Mouse (Mus musculus) erythroblast, embryonic 14.5 days (primary cell): ENCODE results near the gene Usp32.

ENCODE experiments used
- GATA1 ChIP-seq: IDR thresholded peaks from 2 replicates; pipeline ENCODE4 v1.6.1; 2012; ENCODE audit warnings: low read length, inconsistent platforms, mixed read lengths
- TAL1 ChIP-seq: IDR thresholded peaks from 3 replicates; pipeline ENCODE4 v1.6.1; 2012; ENCODE audit warnings: low read length, inconsistent platforms, mixed read lengths

DNA sequence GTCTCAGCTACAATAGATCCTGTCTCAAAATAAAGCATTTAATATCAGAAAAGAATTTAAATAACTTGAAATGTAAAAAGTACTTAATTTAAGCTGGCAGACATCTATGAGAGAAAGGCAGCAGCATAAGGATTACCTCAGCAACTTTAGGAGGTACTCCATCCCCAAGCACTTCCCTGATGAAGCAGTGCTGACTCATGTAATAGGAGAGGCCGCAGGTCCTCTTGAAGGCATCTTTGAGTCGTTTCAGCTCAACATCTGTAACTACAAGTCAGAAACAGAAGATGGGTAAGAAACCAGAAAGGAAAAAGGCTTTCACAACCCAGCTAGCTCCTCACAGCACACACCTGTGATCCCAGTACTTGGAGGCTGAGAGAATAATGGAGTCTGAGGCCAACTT lies 36.2 kb downstream of the Usp32 start:
- TF ChIP-seq TAL1, result no peak
- no peak for TF ChIP-seq GATA1
